Comparison of ENCODE assay signal across 7 mouse cellular contexts in genomic region chr7:3448737-3449454, GRCm38 (mm10). TPM values are rescaled to one million over a fixed set of nuclear protein-coding genes. Genes with fewer than 3 reads are reported as not detected.
DNase-seq lines count a peak whose midpoint lies in the region; ATAC-seq and TF ChIP-seq lines count a peak whose summit lies in the region.

No protein-coding gene starts in this region.

- no peaks in the 10 kb centered on the region for H3K36me3 ChIP-seq in intestine, embryonic 16.5 days (ENCODE audit: control insufficient read depth, insufficient read depth, low read length)
- no peaks in the 10 kb centered on the region for H3K36me3 ChIP-seq in limb, embryonic 10.5 days
- no peaks in the 10 kb centered on the region for H3K36me3 ChIP-seq in midbrain, postnatal 0 days (ENCODE audit: insufficient read depth, low read length)

- H3K4me3 ChIP-seq in intestine, embryonic 16.5 days (ENCODE audit: low read length) = no peak overlapping the region
- no peak overlapping the region for H3K4me3 ChIP-seq in limb, embryonic 10.5 days
- H3K4me3 ChIP-seq in midbrain, postnatal 0 days (ENCODE audit: low read depth, low read length) = no peak overlapping the region

- 22% methylated on average over 15 of the region's 15 CpGs for WGBS in intestine, embryonic 16.5 days
- 24% methylated on average over 15 of the region's 15 CpGs for WGBS in limb, embryonic 10.5 days
- WGBS in midbrain, postnatal 0 days = 20% methylated on average over 15 of the region's 15 CpGs

- no peak overlapping the region for H3K4me2 ChIP-seq in intestine, embryonic 16.5 days (ENCODE audit: low read depth, low read length)
- H3K4me2 ChIP-seq in midbrain, postnatal 0 days (ENCODE audit: low read depth, low read length, poor library complexity, severe bottlenecking) = no peak overlapping the region

- H3K9me3 ChIP-seq in intestine, embryonic 16.5 days (ENCODE audit: control insufficient read depth, low read length) = no peaks in the 10 kb centered on the region
- H3K9me3 ChIP-seq in limb, embryonic 10.5 days (replicated peaks) = no peaks in the 10 kb centered on the region
- H3K9me3 ChIP-seq in midbrain, postnatal 0 days (ENCODE audit: low read length) = no peaks in the 10 kb centered on the region

- H3K9ac ChIP-seq in intestine, embryonic 16.5 days (ENCODE audit: low read depth, low read length) = no peak overlapping the region
- H3K9ac ChIP-seq in midbrain, postnatal 0 days (replicated peaks; ENCODE audit: low read length, poor library complexity, severe bottlenecking) = no peak overlapping the region

- intact Hi-C loops in gastrocnemius, postnatal 14 days (cut with DNase I; ENCODE audit: low total_unique reads) = loop anchor here (10.0 kb wide), 1 partner anchor 224 kb away; no protein-coding TSS in a partner anchor

- H3K27ac ChIP-seq in intestine, embryonic 16.5 days (ENCODE audit: low read length) = no peak overlapping the region
- H3K27ac ChIP-seq in limb, embryonic 10.5 days = no peak overlapping the region
- H3K27ac ChIP-seq in midbrain, postnatal 0 days (ENCODE audit: low read depth, low read length) = no peak overlapping the region

- peak; percentile 89 for TF ChIP-seq CTCF in midbrain, postnatal 0 days (IDR thresholded peaks at IDR 0.05)

- no peaks in the 10 kb centered on the region for H3K27me3 ChIP-seq in intestine, embryonic 16.5 days (replicated peaks; ENCODE audit: control insufficient read depth, insufficient read depth, low read length)
- peaks cover 11% of the 10 kb centered on the region for H3K27me3 ChIP-seq in limb, embryonic 10.5 days (ENCODE audit: low read depth, poor library complexity, severe bottlenecking)
- no peaks in the 10 kb centered on the region for H3K27me3 ChIP-seq in midbrain, postnatal 0 days (ENCODE audit: insufficient read depth, low read length)

- H3K4me1 ChIP-seq in intestine, embryonic 16.5 days (ENCODE audit: control insufficient read depth, insufficient read depth, low read length) = no peaks in the 10 kb centered on the region
- H3K4me1 ChIP-seq in limb, embryonic 10.5 days = peaks cover 5% of the 10 kb centered on the region; the same call in 1 of the 2 replicates
- H3K4me1 ChIP-seq in midbrain, postnatal 0 days (ENCODE audit: insufficient read depth, low read length) = no peaks in the 10 kb centered on the region

- peak; percentile 82 to 91 for DNase-seq in adrenal gland, adult (ENCODE audit: inconsistent age in 2 of 2, low spot score in 1 of 2)
- peak; percentile 77 to 88 for DNase-seq in cerebellum, postnatal 25 days
- DNase-seq in gastrocnemius, postnatal 14 days = peak; percentile 65
- DNase-seq in limb, embryonic 10.5 days (ENCODE audit: low spot score) = peak; percentile 89
- peak; percentile 61 for DNase-seq in midbrain, postnatal 0 days (ENCODE audit: low spot score)
- DNase-seq in spleen, postnatal 4 days (ENCODE audit: low spot score in 2 of 2) = peak; percentile 59 to 89

- peak; percentile 60; the same call in 1 of the 2 replicates for ATAC-seq in intestine, embryonic 16.5 days
- peak; percentile 52; the same call in 1 of the 2 replicates for ATAC-seq in midbrain, postnatal 0 days (ENCODE audit: low FRiP score)

RNA-seq across cellular contexts. Expression of gene Cacng6, which starts 24.9 kb away (rescaled TPM):
- 10 to 100 TPM; 79.3 to 91.5 TPM for total RNA-seq in gastrocnemius, postnatal 14 days (2021)
- polyA plus RNA-seq in intestine, embryonic 16.5 days (2015; fragmentation: Nextera tagmentation; extraction: Ambion mirVana) = 0.13 and 0.21 TPM in 2 replicates
- polyA plus RNA-seq in limb, embryonic 10.5 days (2016; fragmentation: Nextera tagmentation; extraction: Ambion mirVana) = 0.26 TPM in 1 of 2 replicates, not detected in the other
- not detected in 2 replicates for total RNA-seq in midbrain, postnatal 0 days (2014; rRNA removed)
- polyA plus RNA-seq in midbrain, postnatal 0 days (2015; fragmentation: Nextera tagmentation; extraction: Ambion mirVana) = 0.20 TPM in 1 of 2 replicates, not detected in the other

RNA-seq across cellular contexts. Expression of gene Tarm1, which starts 53.5 kb away (rescaled TPM):
- under 1 TPM in 1 of 2 experiments, not detected in 1; 0.12 TPM for total RNA-seq in gastrocnemius, postnatal 14 days (2021)
- 0.09 TPM in 1 of 2 replicates, not detected in the other for polyA plus RNA-seq in intestine, embryonic 16.5 days (2015; fragmentation: Nextera tagmentation; extraction: Ambion mirVana)
- polyA plus RNA-seq in limb, embryonic 10.5 days (2016; fragmentation: Nextera tagmentation; extraction: Ambion mirVana) = not detected in 2 replicates
- total RNA-seq in midbrain, postnatal 0 days (2014; rRNA removed) = not detected in 2 replicates
- polyA plus RNA-seq in midbrain, postnatal 0 days (2015; fragmentation: Nextera tagmentation; extraction: Ambion mirVana) = not detected in 2 replicates

RNA-seq across cellular contexts. Expression of gene Cacng8, which starts 58.4 kb away (rescaled TPM):
- total RNA-seq in gastrocnemius, postnatal 14 days (2021) = not detected
- 0.93 and 1.2 TPM in 2 replicates for polyA plus RNA-seq in intestine, embryonic 16.5 days (2015; fragmentation: Nextera tagmentation; extraction: Ambion mirVana)
- 3.3 and 8.3 TPM in 2 replicates for polyA plus RNA-seq in limb, embryonic 10.5 days (2016; fragmentation: Nextera tagmentation; extraction: Ambion mirVana)
- 44.0 and 59.0 TPM in 2 replicates for total RNA-seq in midbrain, postnatal 0 days (2014; rRNA removed)
- 20.8 and 21.4 TPM in 2 replicates for polyA plus RNA-seq in midbrain, postnatal 0 days (2015; fragmentation: Nextera tagmentation; extraction: Ambion mirVana)
